Mouse (Mus musculus) splenic B cell, adult 2 months (primary cell): ENCODE data around the gene Sephs1.

Source experiments
- DNase-seq: peaks from one replicate; pipeline ENCODE4 v3.0.0-alpha.2; 2011; ENCODE audit warnings: low read depth, low spot score
- H3K27me3 ChIP-seq: 2 replicates; pipeline ENCODE4 v1.6.1; 2012; ENCODE audit warnings: mild to moderate bottlenecking, low read length, moderate library complexity, mixed read lengths; ENCODE audit not compliant: control insufficient read depth, poor library complexity, insufficient read depth, severe bottlenecking
- H3K36me3 ChIP-seq: 2 replicates; pipeline ENCODE4 v1.6.1; 2012; ENCODE audit warnings: mild to moderate bottlenecking, low read length, moderate library complexity, mixed read lengths; ENCODE audit not compliant: control insufficient read depth, poor library complexity, insufficient read depth, severe bottlenecking

Sephs1 gene

GRCm38 (mm10) chr2:4881350-4882248 lies at the start of gene Sephs1:
Sephs1 (plus strand) TSS chr2:4881564.
- peak; percentile 82 for DNase-seq
- no peaks in the 10 kb centered on the region for H3K36me3 ChIP-seq
- H3K27me3 ChIP-seq: no peaks in the 10 kb centered on the region

GRCm38 (mm10) chr2:4832166-4832565 lies 49.2 kb upstream of the Sephs1 start:
- DNase-seq: no peak
- H3K36me3 ChIP-seq: no peaks in the 10 kb centered on the region
- no peaks in the 10 kb centered on the region for H3K27me3 ChIP-seq

- DNase-seq: no peak
- Histone ChIP-seq H3K27me3 (no peaks in the 10 kb centered on the region), H3K36me3 (no peaks in the 10 kb centered on the region)
These were observed 31.9 kb upstream of the Sephs1 start for GRCm38 (mm10) chr2:4849449-4849848.

- no peaks in the 10 kb centered on the region for H3K27me3 ChIP-seq
- H3K36me3 ChIP-seq: no peaks in the 10 kb centered on the region
- DNase-seq: no peak
These were observed 24.2 kb upstream of the Sephs1 start for GRCm38 (mm10) chr2:4857186-4857585.

- no peaks in the 10 kb centered on the region for H3K27me3 ChIP-seq
- H3K36me3 ChIP-seq: no peaks in the 10 kb centered on the region
- DNase-seq: no peak
These were observed 23.2 kb upstream of the Sephs1 start for GRCm38 (mm10) chr2:4858161-4858560.

GRCm38 (mm10) chr2:4864008-4864816 lies 17.2 kb upstream of the Sephs1 start:
- Histone ChIP-seq H3K27me3 (no peaks in the 10 kb centered on the region), H3K36me3 (no peaks in the 10 kb centered on the region)
- peak; percentile 75 for DNase-seq

- H3K36me3 ChIP-seq: no peaks in the 10 kb centered on the region
- DNase-seq: no peak
- H3K27me3 ChIP-seq: no peaks in the 10 kb centered on the region
These were observed 16.5 kb upstream of the Sephs1 start for GRCm38 (mm10) chr2:4864817-4865296.

- H3K27me3 ChIP-seq: no peaks in the 10 kb centered on the region
- no peak for DNase-seq
- H3K36me3 ChIP-seq: no peaks in the 10 kb centered on the region
These were observed 13.2 kb upstream of the Sephs1 start for GRCm38 (mm10) chr2:4868028-4868725.

- peak; percentile 5 for DNase-seq
- Histone ChIP-seq H3K36me3 (no peaks in the 10 kb centered on the region), H3K27me3 (no peaks in the 10 kb centered on the region)
These were observed 8.6 kb upstream of the Sephs1 start for GRCm38 (mm10) chr2:4872740-4873139.

GRCm38 (mm10) chr2:4873331-4873730 lies 8.0 kb upstream of the Sephs1 start:
- DNase-seq: no peak
- Histone ChIP-seq H3K36me3 (no peaks in the 10 kb centered on the region), H3K27me3 (no peaks in the 10 kb centered on the region)

- no peaks in the 10 kb centered on the region for H3K36me3 ChIP-seq
- DNase-seq: no peak
- no peaks in the 10 kb centered on the region for H3K27me3 ChIP-seq
These were observed 6.3 kb upstream of the Sephs1 start for GRCm38 (mm10) chr2:4875090-4875489.

- no peaks in the 10 kb centered on the region for H3K36me3 ChIP-seq
- H3K27me3 ChIP-seq: no peaks in the 10 kb centered on the region
- no peak for DNase-seq
These were observed 5.2 kb upstream of the Sephs1 start for GRCm38 (mm10) chr2:4876131-4876530.

GRCm38 (mm10) chr2:4880737-4881349 lies 521 bp upstream of the Sephs1 start:
- peak; percentile 3 for DNase-seq
- Histone ChIP-seq H3K27me3 (no peaks in the 10 kb centered on the region), H3K36me3 (no peaks in the 10 kb centered on the region)

- Histone ChIP-seq H3K27me3 (no peaks in the 10 kb centered on the region), H3K36me3 (no peaks in the 10 kb centered on the region)
- DNase-seq: peak; percentile 51
These were observed 956 bp downstream of the Sephs1 start for GRCm38 (mm10) chr2:4882249-4882791.
